Mouse (Mus musculus) liver, embryonic 14.5 days (tissue): ENCODE results near the gene Mettl15.

Experiments
- CTCF ChIP-seq: IDR thresholded peaks from 2 replicates; pipeline ENCODE4 v1.5.1; 2016; ENCODE audit warnings: antibody characterized with exemption, low read depth, control low read depth
- EP300 ChIP-seq: IDR thresholded peaks from 2 replicates; pipeline ENCODE4 v1.6.1; 2016; ENCODE audit warnings: antibody characterized with exemption, low read depth

DNA sequence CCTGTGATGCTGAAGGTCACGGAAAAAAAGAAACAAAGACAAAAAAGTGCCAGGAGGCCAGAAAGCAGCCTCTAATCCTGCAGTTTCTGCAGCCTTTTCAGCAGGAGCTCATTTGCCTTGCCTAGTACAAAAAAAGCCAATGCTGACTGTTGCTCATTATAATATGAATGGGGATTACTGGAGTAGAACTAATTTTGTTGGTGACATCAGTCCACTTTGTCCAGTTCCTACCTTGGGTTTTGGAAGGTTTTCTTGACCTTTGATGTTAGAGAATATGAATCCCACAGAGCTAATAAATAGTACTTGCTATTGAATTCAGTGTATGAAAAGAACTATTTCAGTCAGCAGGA lies 768 bp upstream of the Mettl15 start:
- TF ChIP-seq CTCF = no peak
- TF ChIP-seq EP300 = no peak
